Mouse (Mus musculus) bone marrow macrophage, adult 2 months (primary cell): Measurements from ENCODE around the gene Pxn.

ENCODE experiments used
- CTCF ChIP-seq: IDR thresholded peaks from 2 replicates; pipeline ENCODE4 v1.5.1; 2012; ENCODE audit warnings: low read depth, mild to moderate bottlenecking, low read length, moderate library complexity
- POLR2A ChIP-seq: IDR thresholded peaks from 2 replicates; pipeline ENCODE4 v1.6.1; 2012; ENCODE audit warnings: mild to moderate bottlenecking, low read depth, low read length, borderline replicate concordance

DNA sequence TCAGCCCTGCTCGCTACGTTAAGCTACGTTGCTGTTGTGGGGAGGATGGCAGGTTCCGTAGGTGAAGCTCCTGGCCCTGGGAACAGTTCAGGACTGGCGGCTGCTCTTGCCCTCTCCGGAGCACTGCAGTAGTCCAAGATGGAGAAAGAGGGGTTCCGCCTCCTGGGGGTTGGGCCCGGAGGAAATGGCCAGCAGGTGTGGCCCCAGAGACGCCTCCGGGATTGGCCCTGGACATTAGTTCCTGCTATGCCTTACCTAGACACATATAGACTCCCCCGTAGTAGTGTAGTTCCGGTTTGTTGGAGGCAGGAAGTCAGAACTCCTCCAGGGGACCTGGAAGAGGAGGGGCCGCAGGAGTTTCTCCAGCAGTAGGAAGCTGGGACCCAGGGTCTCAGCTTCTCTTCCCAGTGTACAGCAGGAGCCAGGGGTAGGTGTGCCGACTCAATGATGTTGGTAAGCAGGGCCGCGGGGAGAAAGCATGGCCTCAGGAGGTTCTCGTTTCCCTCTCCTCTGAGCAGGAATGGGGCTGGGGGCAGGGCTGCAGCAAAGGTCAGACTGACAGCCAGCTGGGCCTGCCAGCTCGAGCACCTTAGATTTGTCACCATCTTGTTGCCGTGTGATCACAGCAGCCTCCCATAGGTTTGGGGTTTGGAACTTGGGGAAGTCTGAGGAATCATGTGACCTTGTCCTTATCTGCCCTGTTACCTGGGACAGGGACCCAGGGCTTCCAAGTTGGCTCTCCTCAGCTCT is 36.3 kb downstream of the Pxn start:
- TF ChIP-seq CTCF (no peak), POLR2A (no peak)
